ENCODE assay signal across 12 mouse cellular contexts in genomic region chr17:78611117-78611516, GRCm38 (mm10).
DNase-seq lines count a peak whose midpoint lies in the region; ATAC-seq and TF ChIP-seq lines count a peak whose summit lies in the region.
"Had no signal": no experiment of that assay in that cellular context is flagged by ENCODE, and none has a peak within 500 bp of the region (broad histone marks: within the 10 kb centered on the region; RNA-seq: fewer than 3 reads in every experiment).

No protein-coding gene starts in this region.

- 77% methylated on average over 6 of the region's 6 CpGs for WGBS in lung, adult 2 months
- WGBS in liver, embryonic 14.5 days (ENCODE audit: insufficient replicate concordance), result 58% methylated on average over 6 of the region's 6 CpGs

- H3K4me3 ChIP-seq in lung, adult 2 months (replicated peaks; ENCODE audit: extremely low read depth, low read depth, low read length), result no peak overlapping the region
- H3K4me3 ChIP-seq in ES-E14 (ENCODE audit: insufficient read depth in 1 of 2, low read depth in 1 of 2, low read length in 2 of 2, poor library complexity in 1 of 2, severe bottlenecking in 1 of 2), result no peak overlapping the region
- no peak overlapping the region for H3K4me3 ChIP-seq in liver, embryonic 14.5 days (ENCODE audit: insufficient read depth in 1 of 2, low read depth in 2 of 2, low read length in 2 of 2)
- H3K4me3 ChIP-seq: midbrain, embryonic 12.5 days; stomach, embryonic 15.5 days had no signal

- no peaks in the 10 kb centered on the region for H3K36me3 ChIP-seq in ES-E14 (ENCODE audit: control insufficient read depth, insufficient read depth, low read length, poor library complexity, severe bottlenecking)
- no peaks in the 10 kb centered on the region for H3K36me3 ChIP-seq in liver, embryonic 14.5 days (replicated peaks; ENCODE audit: control insufficient read depth, insufficient read depth, low read depth)
- H3K36me3 ChIP-seq: midbrain, embryonic 12.5 days; stomach, embryonic 15.5 days had no signal

- H3K9ac ChIP-seq in ES-E14 (ENCODE audit: insufficient read depth, low read depth, low read length, poor library complexity, severe bottlenecking), result no peak overlapping the region
- H3K9ac ChIP-seq in liver, embryonic 14.5 days (replicated peaks), result no peak overlapping the region
- H3K9ac ChIP-seq: midbrain, embryonic 12.5 days; stomach, embryonic 15.5 days had no signal

- H3K27ac ChIP-seq in ES-E14 (ENCODE audit: insufficient read depth, low read depth, low read length, poor library complexity, severe bottlenecking), result no peak overlapping the region
- no peak overlapping the region for H3K27ac ChIP-seq in liver, embryonic 14.5 days
- H3K27ac ChIP-seq: midbrain, embryonic 12.5 days; stomach, embryonic 15.5 days had no signal

- H3K4me2 ChIP-seq in liver, embryonic 14.5 days (ENCODE audit: low read depth), result no peak overlapping the region
- H3K4me2 ChIP-seq: midbrain, embryonic 12.5 days; stomach, embryonic 15.5 days had no signal

- no peak for TF ChIP-seq POLR2A in lung, adult 2 months (IDR thresholded peaks at IDR 0.05; ENCODE audit: borderline replicate concordance, extremely low read depth, low read depth, low read length)

- TF ChIP-seq EP300 in liver, embryonic 14.5 days (IDR thresholded peaks at IDR 0.05; ENCODE audit: low read depth), result no peak

- H3K27me3 ChIP-seq in liver, embryonic 14.5 days (ENCODE audit: control insufficient read depth, insufficient read depth, low read length), result no peaks in the 10 kb centered on the region
- H3K27me3 ChIP-seq: midbrain, embryonic 12.5 days; stomach, embryonic 15.5 days had no signal

- H3K9me3 ChIP-seq in ES-E14 (ENCODE audit: control insufficient read depth, insufficient read depth, low read depth, low read length), result no peaks in the 10 kb centered on the region
- no peaks in the 10 kb centered on the region for H3K9me3 ChIP-seq in liver, embryonic 14.5 days (ENCODE audit: control insufficient read depth, low read length)
- H3K9me3 ChIP-seq: midbrain, embryonic 12.5 days; stomach, embryonic 15.5 days had no signal

- ATAC-seq in liver, embryonic 14.5 days (ENCODE audit: insufficient read depth), result no peak
- ATAC-seq in megakaryocyte, adult 5-6 weeks (ENCODE audit: poor library complexity, severe bottlenecking), result no peak
- ATAC-seq: activated CD4-positive, CD25-positive, alpha-beta regulatory T cell, adult 4 months; inflammation-experienced regulatory T-cells, adult 6 months had no signal

- intact Hi-C loops in heart, postnatal 36 days (cut with DNase I), result no loop called here

- peak; percentile 34 for TF ChIP-seq CTCF in lung, adult 2 months (IDR thresholded peaks at IDR 0.05; ENCODE audit: insufficient read depth, low read length)
- TF ChIP-seq CTCF in liver, embryonic 14.5 days (IDR thresholded peaks at IDR 0.05; ENCODE audit: low read depth), result peak; percentile 69

- no peaks in the 10 kb centered on the region for H3K4me1 ChIP-seq in lung, adult 2 months (ENCODE audit: control insufficient read depth, insufficient read depth, low read length)
- H3K4me1 ChIP-seq in ES-E14 (ENCODE audit: control insufficient read depth in 2 of 2, insufficient read depth in 2 of 2, low read length in 2 of 2, poor library complexity in 1 of 2), result peaks cover 0 to 4% of the 10 kb centered on the region in 2 experiments; a peak in 1 of 4 replicates
- 0 out of 4 replicates have a peak, but pooled peaks cover 0 to 4% of the 10 kb centered on the region in 2 experiments for H3K4me1 ChIP-seq in liver, embryonic 14.5 days (replicated peaks; ENCODE audit: control insufficient read depth in 2 of 2, insufficient read depth in 2 of 2, low read length in 1 of 2)
- H3K4me1 ChIP-seq: midbrain, embryonic 12.5 days; stomach, embryonic 15.5 days had no signal

- in situ Hi-C loops in ES-E14 (cut with MboI; ENCODE audit: low sequenced_read_pairs in 2 of 2, unreplicated experiment in 2 of 2), result no loop called here

- peak; percentile 83 for DNase-seq in heart, adult 11 months
- no peak for DNase-seq in heart, postnatal 36 days
- DNase-seq in lung, adult 2 months, result no peak
- no peak for DNase-seq in lung, postnatal 36 days
- no peak for DNase-seq in ES-E14 (ENCODE audit: low read depth, low spot score)
- DNase-seq in liver, embryonic 14.5 days (ENCODE audit: low read depth in 3 of 3, low spot score in 3 of 3), result no peak
- no peak for DNase-seq in gastrocnemius, adult 18-20 months (ENCODE audit: low spot score)

TF ChIP-seq in ES-E14, 5 proteins besides CTCF, POLR2A, EP300 and RAD21:
- TF ChIP-seq ZNF384 (IDR thresholded peaks at IDR 0.05; ENCODE audit: low read depth, low read length), result no peak
- 0 out of 2 replicates have a peak, but pooled peaks have one; percentile 4 for TF ChIP-seq ZC3H11A (IDR thresholded peaks at IDR 0.05; ENCODE audit: borderline replicate concordance, low read depth, low read length)
